Comparison of ENCODE assay signal across 8 mouse cellular contexts in genomic region chr9:59656635-59657617, GRCm38 (mm10). TPM values are rescaled to one million over a fixed set of nuclear protein-coding genes. Genes with fewer than 3 reads are reported as not detected.
DNase-seq lines count a peak whose midpoint lies in the region; ATAC-seq lines count a peak whose summit lies in the region.

No protein-coding gene starts in this region.

- peak overlapping the region; percentile 89 for H3K4me2 ChIP-seq in hindbrain, embryonic 12.5 days (replicated peaks)

- peaks cover 20% of the 10 kb centered on the region for H3K36me3 ChIP-seq in hindbrain, embryonic 12.5 days

- H3K27me3 ChIP-seq in hindbrain, embryonic 12.5 days = no peaks in the 10 kb centered on the region

- peak; percentile 71 for ATAC-seq in hindbrain, embryonic 12.5 days (ENCODE audit: low FRiP score)

- H3K9me3 ChIP-seq in hindbrain, embryonic 12.5 days (replicated peaks) = no peaks in the 10 kb centered on the region

- DNase-seq in MN1 (ENCODE audit: low spot score) = peak; percentile 86
- peak; percentile 84 for DNase-seq in cerebellum, adult 9-10 months
- peak; percentile 86 to 87 for DNase-seq in frontal cortex, postnatal 10 days (ENCODE audit: low spot score in 2 of 2)
- DNase-seq in layer of hippocampus, postnatal 25 days (ENCODE audit: extremely low spot score in 1 of 2, low spot score in 1 of 2) = peak; percentile 73 to 74
- DNase-seq in lung, postnatal 25 days (ENCODE audit: low spot score) = peak; percentile 57
- peak; percentile 70 for DNase-seq in ovary, postnatal 36 days (ENCODE audit: low spot score)
- peak; percentile 81 to 82 for DNase-seq in thymus, postnatal 36 days

- H3K9ac ChIP-seq in hindbrain, embryonic 12.5 days = peak overlapping the region; percentile 94

- peaks cover 42% of the 10 kb centered on the region for H3K4me1 ChIP-seq in hindbrain, embryonic 12.5 days

- H3K27ac ChIP-seq in hindbrain, embryonic 12.5 days = peak overlapping the region; percentile 99

- under 1% methylated on average over 64 of the region's 65 CpGs for WGBS in hindbrain, embryonic 12.5 days

- H3K4me3 ChIP-seq in hindbrain, embryonic 12.5 days = peak overlapping the region; percentile 82

RNA-seq across cellular contexts. Expression of gene Pkm, which starts 0.8 kb away (rescaled TPM):
- polyA plus RNA-seq in hindbrain, embryonic 12.5 days (2016; fragmentation: Nextera tagmentation; extraction: Ambion mirVana) = 1,402 and 1,486 TPM in 2 replicates
- 1,000 to 10,000 TPM; 1,212 to 1,366 TPM for total RNA-seq in layer of hippocampus, postnatal 25 days (2021)

RNA-seq across cellular contexts. Expression of gene Gramd2, which starts 23.0 kb away (rescaled TPM):
- polyA plus RNA-seq in hindbrain, embryonic 12.5 days (2016; fragmentation: Nextera tagmentation; extraction: Ambion mirVana) = 0.46 and 0.83 TPM in 2 replicates
- 1 to 10 TPM; 4.9 to 7.3 TPM for total RNA-seq in layer of hippocampus, postnatal 25 days (2021)

RNA-seq across cellular contexts. Expression of gene Parp6, which starts 39.8 kb away (rescaled TPM):
- 127 TPM in 2 replicates for polyA plus RNA-seq in hindbrain, embryonic 12.5 days (2016; fragmentation: Nextera tagmentation; extraction: Ambion mirVana)
- total RNA-seq in layer of hippocampus, postnatal 25 days (2021) = 100 to 1,000 TPM; 138 to 142 TPM

Comparison
In these comparisons a context has a peak if more than half of its experiments do, and no peak if none do; other contexts are left out.
1. Peak in every context shown above with its lines: DNase-seq, ATAC-seq, H3K4me3 ChIP-seq and H3K27ac ChIP-seq.